Mouse (Mus musculus) neural tube, embryonic 13.5 days (tissue): ENCODE data around the gene Tubb4a. TPM values are rescaled to one million over a fixed set of nuclear protein-coding genes. Genes with fewer than 3 reads are reported as not detected.
"Not testable (repeated sequence)": the region's sequence is repeated elsewhere in the genome, so short reads cannot be mapped to it uniquely, and the experiment has no call there.

Source experiments
- ATAC-seq: fragments of 200-750 bp; cut with Nextera tagmentation; 2 replicates; pipeline ENCODE4 v1.8.0; 2017; ENCODE audit warnings: low read depth, mild to moderate bottlenecking, moderate TSS enrichment, moderate library complexity
- H3K27ac ChIP-seq: fragments of 300-500 bp; sonication (generic); replicated peaks from 2 replicates; pipeline ENCODE4 v1.5.1; 2015; ENCODE audit warnings: moderate library complexity, mild to moderate bottlenecking, inconsistent platforms
- H3K27me3 ChIP-seq: fragments of 300-500 bp; sonication (generic); 2 replicates; pipeline ENCODE4 v1.6.1; 2015; ENCODE audit warnings: mild to moderate bottlenecking, inconsistent platforms
- H3K36me3 ChIP-seq: fragments of 300-500 bp; sonication (generic); 2 replicates; pipeline ENCODE4 v1.6.1; 2015; ENCODE audit warnings: mild to moderate bottlenecking, inconsistent platforms
- H3K4me1 ChIP-seq: fragments of 300-500 bp; sonication (generic); replicated peaks from 2 replicates; pipeline ENCODE4 v1.6.1; 2015; ENCODE audit warnings: inconsistent platforms
- H3K4me2 ChIP-seq: fragments of 300-500 bp; sonication (generic); 2 replicates; pipeline ENCODE4 v1.6.1; 2015; ENCODE audit warnings: inconsistent platforms, mild to moderate bottlenecking, moderate library complexity
- H3K4me3 ChIP-seq: fragments of 300-500 bp; sonication (generic); 2 replicates; pipeline ENCODE4 v1.5.1; 2015; ENCODE audit warnings: mild to moderate bottlenecking, inconsistent platforms
- H3K9ac ChIP-seq: fragments of 300-500 bp; sonication (generic); 2 replicates; pipeline ENCODE4 v1.6.1; 2015; ENCODE audit warnings: moderate library complexity, mild to moderate bottlenecking, inconsistent platforms
- H3K9me3 ChIP-seq: fragments of 300-500 bp; sonication (generic); 2 replicates; pipeline ENCODE4 v1.6.1; 2016; ENCODE audit warnings: inconsistent platforms
- WGBS: fragments of 180-500 bp; shearing (Covaris S2); methylation state at CpG from one replicate; pipeline ENCODE4 v1.1.7; 2015; 5-methylcytosine and 5-hydroxymethylcytosine counted together
- polyA plus RNA-seq: library from polyadenylated mRNA; unstranded; fragments of >200 nt; fragmentation: Nextera tagmentation; extraction: Ambion mirVana; gene quantifications from 2 replicates; pipeline ENCODE4 v1.2.1, GENCODE M21; 2015

Tubb4a gene
- polyA plus RNA-seq: 381 and 413 TPM in 2 replicates

GRCm38 (mm10) chr17:57087049-57087832, at the start of gene Tubb4a:
Gene Tubb4a (minus strand): TSS chr17:57087782.
- H3K4me3 ChIP-seq: peak within 1 kb of the TSS; percentile 52
- peaks cover 29% of the 10 kb centered on the region for H3K36me3 ChIP-seq
- peaks cover 41% of the 10 kb centered on the region for H3K4me1 ChIP-seq
- WGBS: 1% methylated on average over 31 of the region's 31 CpGs
- peak within 1 kb of the TSS; percentile 80 for H3K9ac ChIP-seq
- H3K27ac ChIP-seq: peak within 1 kb of the TSS; percentile 80
- H3K27me3 ChIP-seq: 0 out of 2 replicates have a peak, but pooled peaks cover under 1% of the 10 kb centered on the region
- H3K9me3 ChIP-seq: no peaks in the 10 kb centered on the region
- peak; percentile 97 for ATAC-seq
- H3K4me2 ChIP-seq: peak within 1 kb of the TSS; percentile 71

- Histone ChIP-seq H3K4me1 (no peaks in the 10 kb centered on the region), H3K4me2 (no peak overlapping the region), H3K27ac (no peak overlapping the region), H3K27me3 (no peaks in the 10 kb centered on the region), H3K4me3 (no peak overlapping the region), H3K9me3 (no peaks in the 10 kb centered on the region), H3K9ac (no peak overlapping the region), H3K36me3 (no peaks in the 10 kb centered on the region)
- 96% methylated on average over 3 of the region's 3 CpGs for WGBS
- no peak for ATAC-seq
Measured at GRCm38 (mm10) chr17:57135635-57136034, 48.1 kb upstream of the Tubb4a start.

GRCm38 (mm10) chr17:57134693-57135092, 47.1 kb upstream of the Tubb4a start:
- no peak overlapping the region for H3K4me2 ChIP-seq
- no peaks in the 10 kb centered on the region for H3K27me3 ChIP-seq
- H3K27ac ChIP-seq: no peak overlapping the region
- H3K9me3 ChIP-seq: no peaks in the 10 kb centered on the region
- no peaks in the 10 kb centered on the region for H3K36me3 ChIP-seq
- H3K9ac ChIP-seq: no peak overlapping the region
- H3K4me3 ChIP-seq: no peak overlapping the region
- no peak for ATAC-seq
- H3K4me1 ChIP-seq: no peaks in the 10 kb centered on the region
- 88% methylated on average over 2 of the region's 2 CpGs for whole genome bisulfite sequencing

- WGBS: 11% methylated on average over 3 of the region's 3 CpGs
- not testable (repeated sequence) for H3K9me3 ChIP-seq, H3K4me3 ChIP-seq, H3K4me2 ChIP-seq, H3K36me3 ChIP-seq, ATAC-seq, H3K4me1 ChIP-seq, H3K9ac ChIP-seq, H3K27me3 ChIP-seq, H3K27ac ChIP-seq
Measured at GRCm38 (mm10) chr17:57134021-57134420, 46.4 kb upstream of the Tubb4a start.

- H3K27me3 ChIP-seq: no peaks in the 10 kb centered on the region
- H3K9ac ChIP-seq: no peak overlapping the region
- ATAC-seq: no peak
- H3K4me3 ChIP-seq: no peak overlapping the region
- no peaks in the 10 kb centered on the region for H3K4me1 ChIP-seq
- no peaks in the 10 kb centered on the region for H3K36me3 ChIP-seq
- H3K9me3 ChIP-seq: no peaks in the 10 kb centered on the region
- H3K27ac ChIP-seq: no peak overlapping the region
- no peak overlapping the region for H3K4me2 ChIP-seq
- 88% methylated on average over 1 of the region's 1 CpGs for WGBS
Measured at GRCm38 (mm10) chr17:57131793-57132192, 44.2 kb upstream of the Tubb4a start.

- no peaks in the 10 kb centered on the region for H3K4me1 ChIP-seq
- no peaks in the 10 kb centered on the region for H3K27me3 ChIP-seq
- H3K4me3 ChIP-seq: no peak overlapping the region
- no peak overlapping the region for H3K4me2 ChIP-seq
- no peak overlapping the region for H3K27ac ChIP-seq
- no peaks in the 10 kb centered on the region for H3K36me3 ChIP-seq
- 53% methylated on average over 3 of the region's 3 CpGs for WGBS
- H3K9ac ChIP-seq: no peak overlapping the region
- no peaks in the 10 kb centered on the region for H3K9me3 ChIP-seq
- ATAC-seq: no peak
Measured at GRCm38 (mm10) chr17:57125853-57126622, 38.5 kb upstream of the Tubb4a start.

- H3K4me2 ChIP-seq: no peak overlapping the region
- no peak for ATAC-seq
- H3K27me3 ChIP-seq: no peaks in the 10 kb centered on the region
- no peaks in the 10 kb centered on the region for H3K4me1 ChIP-seq
- WGBS: 89% methylated on average over 4 of the region's 4 CpGs
- no peak overlapping the region for H3K9ac ChIP-seq
- H3K36me3 ChIP-seq: no peaks in the 10 kb centered on the region
- H3K27ac ChIP-seq: no peak overlapping the region
- no peaks in the 10 kb centered on the region for H3K9me3 ChIP-seq
- H3K4me3 ChIP-seq: no peak overlapping the region
Measured at GRCm38 (mm10) chr17:57124792-57125191, 37.2 kb upstream of the Tubb4a start.

GRCm38 (mm10) chr17:57123192-57124118, 35.9 kb upstream of the Tubb4a start:
- H3K4me1 ChIP-seq: no peaks in the 10 kb centered on the region
- no peak overlapping the region for H3K4me3 ChIP-seq
- WGBS: 85% methylated on average over 11 of the region's 11 CpGs

GRCm38 (mm10) chr17:57121856-57122255, 34.3 kb upstream of the Tubb4a start:
- no peak overlapping the region for H3K27ac ChIP-seq
- no peak for ATAC-seq
- no peaks in the 10 kb centered on the region for H3K27me3 ChIP-seq
- H3K9ac ChIP-seq: no peak overlapping the region
- H3K9me3 ChIP-seq: no peaks in the 10 kb centered on the region
- H3K36me3 ChIP-seq: no peaks in the 10 kb centered on the region
- 86% methylated on average over 2 of the region's 2 CpGs for WGBS
- H3K4me2 ChIP-seq: no peak overlapping the region
- no peak overlapping the region for H3K4me3 ChIP-seq
- H3K4me1 ChIP-seq: no peaks in the 10 kb centered on the region

More at GRCm38 (mm10) chr17:57123192-57124118, 35.9 kb upstream of the Tubb4a start:
- Histone ChIP-seq H3K9ac (no peak overlapping the region), H3K9me3 (no peaks in the 10 kb centered on the region), H3K4me2 (no peak overlapping the region), H3K36me3 (no peaks in the 10 kb centered on the region), H3K27ac (no peak overlapping the region), H3K27me3 (no peaks in the 10 kb centered on the region)
- no peak for ATAC-seq

- no peaks in the 10 kb centered on the region for H3K36me3 ChIP-seq
- peak; percentile 72; the same call in 1 of the 2 replicates for ATAC-seq
- no peak overlapping the region for H3K27ac ChIP-seq
- H3K4me3 ChIP-seq: no peak overlapping the region
- WGBS: 2% methylated on average over 11 of the region's 11 CpGs
- H3K4me1 ChIP-seq: no peaks in the 10 kb centered on the region
- no peaks in the 10 kb centered on the region for H3K27me3 ChIP-seq
- no peaks in the 10 kb centered on the region for H3K9me3 ChIP-seq
- peak overlapping the region; percentile 14 for H3K4me2 ChIP-seq
- no peak overlapping the region for H3K9ac ChIP-seq
Measured at GRCm38 (mm10) chr17:57118524-57119349, 31.2 kb upstream of the Tubb4a start.

- no peak overlapping the region for H3K9ac ChIP-seq
- no peaks in the 10 kb centered on the region for H3K4me1 ChIP-seq
- no peak overlapping the region for H3K4me3 ChIP-seq
- no peaks in the 10 kb centered on the region for H3K36me3 ChIP-seq
- 69% methylated on average over 2 of the region's 2 CpGs for WGBS
- H3K9me3 ChIP-seq: no peaks in the 10 kb centered on the region
- no peak overlapping the region for H3K4me2 ChIP-seq
- no peaks in the 10 kb centered on the region for H3K27me3 ChIP-seq
- no peak for ATAC-seq
- no peak overlapping the region for H3K27ac ChIP-seq
Measured at GRCm38 (mm10) chr17:57116801-57117200, 29.2 kb upstream of the Tubb4a start.
